Mouse (Mus musculus): Measurements from ENCODE around the gene Gpr156.

DNA sequence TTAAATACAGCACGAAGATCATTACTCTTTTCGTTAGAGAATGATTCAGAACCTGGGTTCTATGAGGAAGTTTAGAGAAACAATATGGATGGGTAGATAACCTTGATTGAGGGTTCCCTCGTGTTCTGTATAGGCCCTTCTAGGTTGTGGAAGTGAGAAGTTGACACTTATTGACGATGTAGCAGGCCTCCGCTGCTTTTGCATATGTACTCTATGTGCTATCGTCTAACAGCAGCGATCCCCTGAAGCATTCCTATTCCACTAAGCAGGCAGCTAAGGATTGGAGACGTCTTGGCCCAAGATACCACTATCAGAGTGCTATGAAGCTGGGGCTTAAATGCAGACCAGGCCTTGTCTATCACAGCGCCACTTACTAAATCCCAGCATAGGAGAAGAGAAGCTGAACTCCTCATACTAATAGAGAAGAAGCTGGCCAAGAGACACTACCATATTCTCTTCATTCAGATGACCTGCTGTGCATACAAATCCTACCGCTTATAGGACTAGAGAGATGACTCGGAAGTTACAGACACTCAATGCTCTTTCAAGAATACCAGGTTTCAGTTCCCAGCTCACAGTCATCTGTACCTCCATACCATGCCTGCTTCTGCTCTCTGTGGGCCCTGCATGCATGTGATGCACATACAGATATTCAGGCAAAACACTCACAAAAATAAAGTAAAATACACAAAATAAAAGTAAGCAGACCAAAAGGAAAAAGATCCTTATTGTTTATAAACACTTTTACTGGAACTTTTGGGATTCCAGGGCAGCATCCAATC, 23.0 kb downstream of the Gpr156 start:
- TF ChIP-seq CTCF (conservative IDR thresholded peaks at IDR 0.05 in 1 of 2, IDR thresholded peaks at IDR 0.05 in 1 of 2; ENCODE audit: low read depth in 2 of 2, low read length in 2 of 2): no peak
- no peak for TF ChIP-seq USF2 (conservative IDR thresholded peaks at IDR 0.05; ENCODE audit: low read depth, low read length)
- TF ChIP-seq POLR2A (IDR thresholded peaks at IDR 0.05; ENCODE audit: low read depth, low read length): no peak
- TF ChIP-seq RCOR1 (conservative IDR thresholded peaks at IDR 0.05; ENCODE audit: low read depth, low read length): no peak
- TF ChIP-seq SIN3A (IDR thresholded peaks at IDR 0.05; ENCODE audit: low read length): no peak
- no peak for TF ChIP-seq PAX5 (IDR thresholded peaks at IDR 0.05; ENCODE audit: low read length)
- TF ChIP-seq NRF1 (IDR thresholded peaks at IDR 0.05; ENCODE audit: low read depth, low read length): no peak
- peak; percentile 76 for TF ChIP-seq EP300 (IDR thresholded peaks at IDR 0.05; ENCODE audit: low read length)
- TF ChIP-seq ZMIZ1 (IDR thresholded peaks at IDR 0.05; ENCODE audit: low read depth, low read length): no peak

All from CH12.LX (cell line).